Mouse (Mus musculus) CH12.LX (cell line): ENCODE measurements at regions not wholly inside any gene's neighbourhood (a gene's known extent, or its start where the extent isn't known, plus 50 kb on each side); places are given as distances from the start of the nearest gene placed in this dataset.

Source experiments
- DNase-seq: peaks from one replicate; pipeline ENCODE4 v3.0.0-alpha.2; 2013; ENCODE audit errors: extremely low read depth
- H3K27ac ChIP-seq: 2 replicates; pipeline ENCODE4 v1.5.1; 2012; ENCODE audit warnings: low read depth, mild to moderate bottlenecking, control low read depth, moderate library complexity; ENCODE audit not compliant: insufficient read depth
- H3K27me3 ChIP-seq: replicated peaks from 2 replicates; pipeline ENCODE3; 2012; ENCODE audit warnings: inconsistent platforms
- H3K36me3 ChIP-seq, 2 experiments: replicated peaks in 1 of 2; 2 replicates each; pipeline versions ENCODE3 to v1.6.1; 2012; ENCODE audit warnings: inconsistent platforms in 1 of 2, low read length in 1 of 2, mild to moderate bottlenecking in 1 of 2, mixed read lengths in 1 of 2, moderate library complexity in 1 of 2; ENCODE audit not compliant: control insufficient read depth in 1 of 2, insufficient read depth in 1 of 2
- H3K4me1 ChIP-seq, 2 experiments: 2 replicates each; pipeline ENCODE4 v1.6.1; 2012; ENCODE audit warnings: inconsistent platforms in 1 of 2, moderate library complexity in 1 of 2; ENCODE audit not compliant: insufficient read depth in 2 of 2, control insufficient read depth in 1 of 2
- H3K4me2 ChIP-seq: 2 replicates; pipeline ENCODE4 v1.6.1; 2012; ENCODE audit warnings: low read depth, mild to moderate bottlenecking, control low read depth; ENCODE audit not compliant: poor library complexity, insufficient read depth, severe bottlenecking
- H3K4me3 ChIP-seq, 3 experiments: fragments of 150-350 bp in 1 of 3; sonication (generic) in 1 of 3; replicated peaks in 1 of 3; 2 replicates each; pipeline versions ENCODE3 to v1.5.1; 2011 to 2012; ENCODE audit warnings: low read depth in 2 of 3, low read length in 2 of 3, mild to moderate bottlenecking in 2 of 3, moderate library complexity in 2 of 3, control low read depth in 1 of 3, improper control_type of control experiment in 1 of 3, inconsistent platforms in 1 of 3, mixed read lengths in 1 of 3; ENCODE audit not compliant: poor library complexity in 1 of 3
- H3K79me2 ChIP-seq: replicated peaks from 2 replicates; pipeline ENCODE4 v1.6.1; 2012; ENCODE audit warnings: mild to moderate bottlenecking, moderate library complexity; ENCODE audit not compliant: control insufficient read depth, poor library complexity, insufficient read depth, severe bottlenecking; ENCODE audit errors: extremely low read depth
- H3K9ac ChIP-seq: 2 replicates; pipeline ENCODE4 v1.6.1; 2012; ENCODE audit warnings: low read depth, mild to moderate bottlenecking, control low read depth, moderate library complexity; ENCODE audit not compliant: insufficient read depth
- H3K9me3 ChIP-seq: replicated peaks from 2 replicates; pipeline ENCODE3; 2012; ENCODE audit warnings: low read length, inconsistent platforms, mixed read lengths
- CHD1 ChIP-seq: IDR thresholded peaks from 2 replicates; pipeline ENCODE4 v1.6.1; 2012; ENCODE audit warnings: low read depth, low read length, improper control_type of control experiment, inconsistent platforms
- E2F4 ChIP-seq: IDR thresholded peaks from 2 replicates; pipeline ENCODE4 v1.6.1; 2011; ENCODE audit warnings: low read depth, low read length, improper control_type of control experiment; ENCODE audit not compliant: insufficient replicate concordance
- ELF1 ChIP-seq: IDR thresholded peaks from 2 replicates; pipeline ENCODE4 v1.6.1; 2014; ENCODE audit warnings: low read depth, mild to moderate bottlenecking, inconsistent platforms, low read length, improper control_type of control experiment
- GABPA ChIP-seq: IDR thresholded peaks from 2 replicates; pipeline ENCODE4 v1.6.1; 2012; ENCODE audit warnings: low read depth, low read length, improper control_type of control experiment, inconsistent platforms; ENCODE audit not compliant: insufficient replicate concordance
- HCFC1 ChIP-seq: IDR thresholded peaks from 2 replicates; pipeline ENCODE4 v1.6.1; 2012; ENCODE audit warnings: low read depth, mild to moderate bottlenecking, inconsistent platforms, low read length, improper control_type of control experiment
- IRF4 ChIP-seq: IDR thresholded peaks from 2 replicates; pipeline ENCODE4 v1.6.1; 2014; ENCODE audit warnings: low read depth, mild to moderate bottlenecking, inconsistent platforms, low read length, improper control_type of control experiment
- JUN ChIP-seq: IDR thresholded peaks from 2 replicates; pipeline ENCODE4 v1.6.1; 2011; ENCODE audit warnings: low read depth, mild to moderate bottlenecking, low read length, improper control_type of control experiment, moderate library complexity; ENCODE audit not compliant: insufficient read depth
- JUND ChIP-seq: conservative IDR thresholded peaks from 2 replicates; pipeline ENCODE4 v1.6.1; 2011; ENCODE audit warnings: low read depth, low read length, improper control_type of control experiment
- KAT2A ChIP-seq: IDR thresholded peaks from 2 replicates; pipeline ENCODE4 v1.6.1; 2012; ENCODE audit warnings: low read length, improper control_type of control experiment, inconsistent platforms; ENCODE audit not compliant: insufficient replicate concordance
- MAFK ChIP-seq: IDR thresholded peaks from 2 replicates; pipeline ENCODE4 v1.6.1; 2011; ENCODE audit warnings: low read length, improper control_type of control experiment; ENCODE audit not compliant: insufficient replicate concordance
- MAZ ChIP-seq: IDR thresholded peaks from 2 replicates; pipeline ENCODE4 v1.6.1; 2012; ENCODE audit warnings: low read depth, mild to moderate bottlenecking, inconsistent platforms, low read length, improper control_type of control experiment, moderate library complexity
- MXI1 ChIP-seq: IDR thresholded peaks from 2 replicates; pipeline ENCODE4 v1.6.1; 2011; ENCODE audit warnings: mild to moderate bottlenecking, low read depth, low read length, improper control_type of control experiment
- POLR2A ChIP-seq: IDR thresholded peaks from 2 replicates; pipeline ENCODE4 v1.6.1; 2011; ENCODE audit warnings: low read depth, mild to moderate bottlenecking, improper control_type of control experiment, low read length
- POLR2AphosphoS2 ChIP-seq: IDR thresholded peaks from 2 replicates; pipeline ENCODE4 v1.6.1; 2011; ENCODE audit warnings: low read depth, low read length, improper control_type of control experiment
- SMC3 ChIP-seq: IDR thresholded peaks from 2 replicates; pipeline ENCODE4 v1.6.1; 2011; ENCODE audit warnings: low read depth, low read length, improper control_type of control experiment
- TBP ChIP-seq: conservative IDR thresholded peaks from 2 replicates; pipeline ENCODE4 v1.6.1; 2011; ENCODE audit warnings: low read depth, low read length, improper control_type of control experiment
- TCF12 ChIP-seq: IDR thresholded peaks from 2 replicates; pipeline ENCODE4 v1.6.1; 2014; ENCODE audit warnings: low read depth, mild to moderate bottlenecking, inconsistent platforms, low read length, improper control_type of control experiment
- USF2 ChIP-seq: conservative IDR thresholded peaks from 2 replicates; pipeline ENCODE4 v1.6.1; 2011; ENCODE audit warnings: low read depth, low read length, improper control_type of control experiment
- ZMIZ1 ChIP-seq: IDR thresholded peaks from 2 replicates; pipeline ENCODE4 v1.6.1; 2012; ENCODE audit warnings: low read depth, mild to moderate bottlenecking, inconsistent platforms, low read length, improper control_type of control experiment
- ZNF384 ChIP-seq: IDR thresholded peaks from 2 replicates; pipeline ENCODE4 v1.6.1; 2012; ENCODE audit warnings: low read depth, low read length, improper control_type of control experiment, inconsistent platforms
- dilution Hi-C: fragments of 300-500 bp; cut with MboI; formaldehyde crosslinking; loops from 2 replicates; pipeline ENCODE4 v1.14.3; 2020; ENCODE audit warnings: low sequenced_read_pairs; ENCODE audit not compliant: extremely low pct_unique_long_range_greater_than_20kb, extremely low pct_ligation_motif_present
- in situ Hi-C: fragments of 300-500 bp; cut with MboI; formaldehyde crosslinking; loops from 3 replicates; pipeline ENCODE4 v1.14.3; 2019; ENCODE audit warnings: low sequenced_read_pairs, low pct_ligation_motif_present, low pct_unique_long_range_greater_than_20kb, mixed read lengths

- dilution Hi-C loops: no loop called here
- DNase-seq: no peak
- in situ Hi-C loops: no loop called here
- H3K4me1 ChIP-seq: no peaks in the 10 kb centered on the region
- no peak overlapping the region for H3K4me3 ChIP-seq
- peaks cover 86% of the 10 kb centered on the region for H3K27me3 ChIP-seq
- no peak overlapping the region for H3K9ac ChIP-seq
- H3K36me3 ChIP-seq: no peaks in the 10 kb centered on the region
- H3K4me2 ChIP-seq: no peak overlapping the region
- no peak overlapping the region for H3K27ac ChIP-seq
- no peaks in the 10 kb centered on the region for H3K79me2 ChIP-seq
- TF ChIP-seq TCF12 (no peak), CHD1 (no peak), HCFC1 (no peak), IRF4 (no peak), ZNF384 (no peak), MXI1 (no peak), TBP (no peak), E2F4 (no peak)
- no peaks in the 10 kb centered on the region for H3K9me3 ChIP-seq
Measured at GRCm38 (mm10) chr7:136070881-136071280, 354.7 kb upstream of the Mki67 start.

DNA sequence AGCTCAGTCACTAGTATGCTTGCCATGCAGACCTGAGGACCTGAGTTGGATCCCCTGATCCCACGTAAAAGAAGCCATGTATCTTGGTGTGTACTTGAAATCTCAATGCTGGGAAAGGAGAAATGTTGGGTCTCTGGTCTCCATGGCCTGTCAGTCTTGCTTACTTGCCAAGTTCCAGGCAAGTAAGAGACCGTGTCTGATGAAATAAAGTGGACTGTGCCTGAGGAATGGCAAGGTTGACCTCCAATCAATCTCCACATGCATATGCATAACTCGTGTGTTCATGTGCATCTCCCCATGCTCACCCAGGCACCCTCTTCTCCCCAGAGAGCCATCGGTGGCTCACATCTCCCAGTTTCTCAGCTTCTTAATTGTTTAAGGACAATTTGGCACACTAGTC lies 355.2 kb upstream of the Mki67 start:
- Histone ChIP-seq H3K79me2 (no peaks in the 10 kb centered on the region), H3K4me3 (no peak overlapping the region), H3K4me2 (no peak overlapping the region), H3K9ac (no peak overlapping the region), H3K36me3 (no peaks in the 10 kb centered on the region), H3K9me3 (no peaks in the 10 kb centered on the region), H3K27me3 (peaks cover 86% of the 10 kb centered on the region), H3K4me1 (no peaks in the 10 kb centered on the region), H3K27ac (no peak overlapping the region)
- dilution Hi-C loops: no loop called here
- TF ChIP-seq MAFK (no peak), POLR2A (no peak), GABPA (no peak)
- in situ Hi-C loops: no loop called here
- DNase-seq: no peak

- DNase-seq: no peak
- Histone ChIP-seq H3K4me2 (no peak overlapping the region), H3K9me3 (no peaks in the 10 kb centered on the region), H3K4me1 (no peaks in the 10 kb centered on the region), H3K9ac (no peak overlapping the region), H3K36me3 (no peaks in the 10 kb centered on the region), H3K4me3 (no peak overlapping the region), H3K27ac (no peak overlapping the region), H3K79me2 (no peaks in the 10 kb centered on the region), H3K27me3 (peaks cover 83% of the 10 kb centered on the region)
- in situ Hi-C loops: no loop called here
- dilution Hi-C loops: no loop called here
- TF ChIP-seq MAZ: no peak
- no peak for TF ChIP-seq CHD1
- TF ChIP-seq JUND: no peak
- TF ChIP-seq SMC3: no peak
- TF ChIP-seq USF2: no peak
- TF ChIP-seq TCF12: no peak
- TF ChIP-seq ZMIZ1: no peak
- no peak for TF ChIP-seq MAFK
- no peak for TF ChIP-seq POLR2AphosphoS2
- no peak for TF ChIP-seq IRF4
- TF ChIP-seq JUN: no peak
- TF ChIP-seq KAT2A: no peak
- TF ChIP-seq E2F4: no peak
- TF ChIP-seq ELF1: no peak
Measured at GRCm38 (mm10) chr7:136073265-136073799, 357.2 kb upstream of the Mki67 start.
